Mouse (Mus musculus) skeletal muscle tissue, adult 2 months (tissue): ENCODE results near the gene Pgbd5.

Experiments used
- DNase-seq: peaks from one replicate; pipeline ENCODE4 v3.0.0-alpha.2; 2012; ENCODE audit warnings: low read depth, low spot score

Gene Pgbd5

DNA sequence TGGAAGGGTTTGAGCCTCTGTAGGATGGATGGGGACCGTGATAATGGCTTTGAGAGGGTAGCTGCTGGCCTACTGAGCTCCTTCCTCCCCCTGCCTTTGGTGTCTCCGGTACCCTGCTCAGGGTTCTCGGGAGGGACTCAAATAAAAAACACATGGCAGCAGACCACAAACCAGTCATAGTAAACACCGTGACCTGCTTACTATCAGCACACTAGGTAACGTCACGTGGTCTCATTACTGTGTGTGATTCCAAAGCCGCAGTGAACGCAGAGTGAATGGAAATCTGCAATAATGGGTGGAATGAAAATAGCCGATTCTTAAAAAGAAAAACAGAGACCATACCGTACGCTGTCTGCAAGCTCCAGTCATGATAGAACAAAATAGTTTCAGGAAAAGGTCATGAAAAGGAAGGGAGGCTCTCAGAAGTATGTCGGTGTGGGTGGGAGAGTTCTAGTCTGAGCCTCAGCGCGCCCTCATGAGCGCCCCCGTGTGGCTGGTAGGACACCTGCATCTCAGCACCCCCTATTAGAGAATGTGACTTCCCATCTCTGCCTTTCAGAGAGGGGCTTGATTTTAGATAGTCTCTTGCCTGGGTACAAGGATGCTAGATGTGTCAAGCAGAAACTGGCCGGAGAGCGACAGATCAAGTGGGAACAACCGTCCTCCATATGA, 92.5 kb downstream of the Pgbd5 start:
- peak; percentile 56 for DNase-seq

DNA sequence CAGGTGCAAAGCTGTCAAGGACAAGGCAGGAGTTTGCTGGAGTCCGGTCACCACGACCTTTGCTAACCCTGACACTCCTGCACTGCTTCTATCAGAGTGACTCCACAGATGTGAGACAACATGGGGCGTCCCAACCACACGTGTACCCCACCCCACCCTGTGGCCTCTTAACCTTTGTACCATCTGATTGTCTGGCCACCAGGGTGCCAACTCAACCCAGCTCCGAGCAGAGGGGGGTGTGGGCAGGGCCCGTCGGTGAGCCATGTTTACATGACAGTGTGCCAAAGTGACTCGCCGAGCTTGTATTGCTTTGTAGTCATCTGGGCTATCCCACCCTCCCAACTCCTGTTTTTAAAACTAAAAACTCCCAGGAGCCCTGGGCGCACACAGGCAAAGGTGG, 94.4 kb downstream of the Pgbd5 start:
- no peak for DNase-seq

DNA sequence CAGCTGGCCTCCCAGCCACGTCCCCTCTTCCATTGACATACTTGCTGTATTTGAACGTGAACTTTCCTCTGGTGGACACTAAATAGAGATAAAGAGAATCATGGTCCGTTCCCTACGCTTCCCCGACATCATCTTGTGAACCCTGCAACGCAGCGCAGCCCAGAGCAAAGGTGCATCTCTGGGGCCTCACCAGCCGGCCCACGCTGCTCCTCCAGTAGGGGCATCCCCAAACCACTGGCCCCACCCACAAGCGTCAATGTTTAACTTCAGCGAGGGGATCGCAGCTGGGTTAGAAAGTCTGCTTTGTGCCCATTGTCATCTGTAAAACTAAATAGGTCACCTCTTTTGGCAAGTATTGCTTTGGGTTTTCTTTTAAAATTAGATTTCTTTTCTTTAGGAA, 95.5 kb downstream of the Pgbd5 start:
- DNase-seq: no peak

DNA sequence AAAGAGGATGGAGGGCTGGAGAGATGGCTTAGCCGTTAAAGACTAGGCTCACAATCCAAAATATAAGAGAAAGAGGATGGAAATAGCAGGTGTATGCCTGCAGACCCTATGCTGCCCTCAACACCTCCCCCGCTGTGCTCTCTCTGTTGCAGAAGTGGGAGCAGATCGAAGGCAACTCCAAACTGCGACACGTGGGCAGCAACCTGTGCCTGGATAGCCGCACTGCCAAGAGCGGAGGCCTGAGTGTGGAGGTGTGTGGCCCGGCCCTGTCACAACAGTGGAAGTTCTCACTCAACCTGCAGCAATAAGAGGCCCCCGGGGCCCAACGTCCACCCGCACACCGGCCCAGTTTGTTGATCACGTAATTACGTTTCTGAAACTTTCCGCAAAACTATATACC, 96.3 kb downstream of the Pgbd5 start:
- DNase-seq: no peak

DNA sequence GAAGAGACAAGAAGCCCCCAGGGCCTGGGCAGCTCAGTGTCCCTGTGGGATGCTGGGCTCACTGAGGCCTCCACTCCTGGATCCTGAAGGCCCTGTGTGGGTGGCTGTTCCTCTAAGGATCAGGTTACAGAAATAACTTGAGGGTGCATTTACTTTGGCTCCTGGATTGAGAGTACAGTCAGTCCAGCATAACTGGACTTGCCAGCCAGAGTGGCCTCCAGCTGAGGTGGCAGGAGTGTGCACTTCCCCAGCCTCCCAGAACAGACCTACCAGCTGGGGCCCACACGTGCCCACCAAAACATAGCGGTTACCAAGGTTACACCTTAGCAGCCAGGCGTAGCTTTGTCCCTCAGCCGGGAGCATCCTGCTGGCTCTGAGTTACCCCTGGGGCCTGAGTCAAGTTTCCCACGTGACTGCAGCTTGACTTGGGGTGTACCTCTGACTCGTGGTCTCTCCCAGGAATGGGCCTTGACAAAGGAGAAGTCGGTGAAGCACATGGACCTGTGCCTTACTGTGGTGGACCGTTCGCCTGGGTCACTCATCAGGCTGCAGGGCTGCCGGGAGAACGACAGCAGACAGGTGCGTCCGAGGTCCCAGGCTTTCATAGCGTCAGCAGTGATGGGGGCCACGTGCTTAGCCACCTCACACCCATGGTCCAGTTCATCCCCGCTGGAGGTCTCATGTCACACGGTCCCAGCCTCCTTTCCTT, 98.9 kb downstream of the Pgbd5 start:
- DNase-seq: no peak

DNA sequence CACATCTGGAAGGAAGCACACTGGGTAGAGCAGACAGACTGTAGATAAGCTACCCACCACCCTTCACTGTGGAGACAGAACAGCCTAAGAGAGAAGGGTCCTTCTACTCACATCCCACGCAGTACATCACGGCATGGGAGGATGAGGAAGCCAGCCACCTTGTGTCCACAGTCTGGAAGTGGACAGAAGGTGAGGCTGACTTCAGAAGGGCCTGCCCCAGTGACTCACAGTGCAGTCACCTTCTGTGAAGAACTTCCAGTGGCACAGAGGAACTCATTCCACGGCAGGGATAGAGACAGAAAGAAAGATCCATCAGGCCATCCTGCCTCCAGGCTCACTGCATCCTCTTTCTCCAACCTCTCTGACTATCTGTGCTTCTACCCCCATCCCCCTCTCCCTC, 99.7 kb downstream of the Pgbd5 start:
- DNase-seq: no peak

DNA sequence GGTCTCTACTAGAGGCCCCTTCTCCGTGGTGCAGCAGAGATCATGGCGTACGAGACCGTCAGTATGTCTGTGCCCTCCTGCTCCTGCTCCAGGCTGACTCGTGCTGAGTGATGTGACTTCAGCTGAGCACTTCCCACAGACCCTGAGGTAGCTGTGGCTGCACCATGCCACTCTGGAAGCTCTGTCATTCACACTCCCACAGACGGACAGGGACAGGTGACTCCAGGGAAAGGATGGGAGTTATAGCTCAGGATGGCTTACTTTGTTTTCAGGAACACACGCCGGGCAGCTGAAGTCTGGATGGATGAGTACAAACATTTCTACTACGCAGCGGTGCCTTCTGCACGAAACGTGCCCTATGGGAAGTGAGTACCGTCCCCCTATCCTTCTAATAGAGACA, 103.2 kb downstream of the Pgbd5 start:
- no peak for DNase-seq

DNA sequence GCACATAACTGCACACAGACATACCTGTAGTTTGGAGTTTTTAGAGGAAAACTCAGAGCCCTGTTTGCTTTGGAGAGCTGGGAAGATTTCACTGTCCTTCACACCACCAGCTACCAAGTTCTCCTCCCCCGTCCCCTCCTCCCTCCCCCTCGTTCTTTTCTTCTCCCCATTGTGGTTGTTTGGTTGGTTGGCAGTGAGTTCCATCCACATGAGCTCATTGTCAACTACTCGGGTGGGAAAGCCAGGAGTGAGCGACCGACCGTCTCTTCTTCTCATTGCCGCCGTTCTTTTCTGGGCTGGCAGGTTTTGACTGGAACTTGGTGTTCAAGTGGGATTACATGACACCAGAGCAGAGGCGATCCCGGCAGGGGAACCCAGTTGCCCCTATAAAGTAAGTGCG, 107.8 kb downstream of the Pgbd5 start:
- DNase-seq: no peak

DNA sequence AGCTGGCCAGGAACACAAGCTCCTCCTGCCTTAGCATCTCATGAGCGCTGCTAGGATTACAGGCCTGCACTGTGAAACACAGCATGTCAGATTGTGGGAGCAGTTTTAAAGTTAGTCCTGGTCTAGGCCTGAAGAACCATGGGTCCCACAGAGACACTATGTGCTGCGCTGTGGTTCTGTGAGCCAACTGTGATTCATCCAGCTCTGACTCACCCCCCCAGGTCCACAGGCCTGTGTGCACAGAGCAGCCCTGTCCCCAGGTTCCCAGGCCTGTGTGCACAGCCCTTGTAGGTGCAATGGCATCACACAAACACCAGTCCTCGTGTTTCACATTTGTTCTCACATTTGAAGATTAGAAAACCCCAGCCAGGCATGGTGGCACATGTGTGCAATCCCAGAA, 108.4 kb downstream of the Pgbd5 start:
- no peak for DNase-seq

DNA sequence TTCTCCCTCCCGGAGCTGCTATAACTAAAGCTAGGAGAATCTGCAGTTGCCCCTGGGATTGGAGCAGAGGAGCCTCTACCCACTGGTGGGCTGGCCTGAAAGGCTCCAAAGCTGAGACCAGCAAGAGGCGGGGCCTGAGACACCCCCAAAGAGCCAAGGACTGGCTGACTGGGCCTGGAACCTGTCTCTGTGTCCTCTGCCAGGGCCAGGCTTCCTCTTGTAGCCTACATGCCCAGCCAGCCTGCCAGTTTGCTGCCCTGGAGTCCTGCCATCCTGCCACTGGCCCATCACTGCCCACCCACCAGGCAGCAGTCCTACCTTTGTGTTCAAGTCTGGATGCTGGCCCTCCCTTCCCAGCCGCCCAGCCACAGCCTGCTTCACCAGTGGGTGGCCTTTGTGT, 109.0 kb downstream of the Pgbd5 start:
- no peak for DNase-seq

DNA sequence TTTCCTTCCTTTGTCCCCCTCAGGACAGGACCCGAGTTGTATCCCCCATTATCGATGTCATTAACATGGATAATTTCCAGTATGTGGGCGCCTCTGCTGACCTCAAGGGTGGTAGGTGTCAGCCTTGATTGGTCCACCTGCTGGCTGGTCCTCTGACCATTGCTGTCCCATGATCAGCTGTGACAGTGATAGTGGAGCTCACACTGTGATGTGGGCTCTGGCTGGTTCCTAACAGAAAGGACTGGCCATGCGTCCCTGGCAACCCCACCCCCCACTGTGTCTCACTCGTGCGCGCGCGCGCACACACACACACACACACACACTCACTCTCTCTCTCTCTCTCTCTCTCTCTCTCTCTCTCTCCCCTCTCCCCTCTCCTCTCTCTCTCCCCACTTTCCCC, 109.8 kb downstream of the Pgbd5 start:
- DNase-seq: no peak

DNA sequence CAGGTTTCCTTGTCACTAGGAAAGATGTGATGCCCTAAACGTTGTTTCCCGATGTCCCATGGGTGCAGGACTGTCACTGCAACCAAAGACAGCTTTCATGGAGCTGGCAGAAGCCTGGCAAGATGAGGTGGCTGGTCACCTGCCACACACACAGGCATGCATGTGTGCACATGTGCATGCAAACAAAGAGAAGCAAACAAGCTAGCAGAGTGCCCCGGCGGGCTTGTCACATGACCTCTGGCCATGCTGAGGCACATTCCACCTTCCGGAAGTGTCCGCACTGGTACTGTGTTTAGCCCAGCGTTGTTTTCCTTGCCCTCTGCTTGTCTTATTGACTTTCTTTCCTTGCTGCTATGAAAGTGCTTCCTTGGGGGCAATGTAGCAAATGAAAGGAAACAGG, 111.2 kb downstream of the Pgbd5 start:
- no peak for DNase-seq

DNA sequence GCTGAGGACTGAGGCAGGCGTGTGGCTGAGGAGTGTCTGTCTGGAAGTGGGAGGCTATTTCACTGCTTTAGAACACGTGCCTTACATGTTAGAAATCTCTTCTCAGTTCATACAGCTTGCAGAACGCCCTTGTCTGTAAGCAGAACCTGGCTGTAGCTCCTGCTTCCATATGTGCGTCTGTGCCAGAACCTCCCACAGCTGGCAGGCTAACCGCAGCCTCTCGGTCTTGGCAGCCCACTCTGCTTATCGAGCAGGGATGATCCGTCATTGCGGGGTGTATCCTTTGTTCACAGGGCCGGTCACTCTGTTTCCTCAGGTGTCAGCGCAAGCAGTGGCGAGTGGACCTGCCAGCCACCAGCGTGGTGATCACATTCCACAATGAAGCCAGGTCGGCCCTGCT, 116.1 kb downstream of the Pgbd5 start:
- no peak for DNase-seq

DNA sequence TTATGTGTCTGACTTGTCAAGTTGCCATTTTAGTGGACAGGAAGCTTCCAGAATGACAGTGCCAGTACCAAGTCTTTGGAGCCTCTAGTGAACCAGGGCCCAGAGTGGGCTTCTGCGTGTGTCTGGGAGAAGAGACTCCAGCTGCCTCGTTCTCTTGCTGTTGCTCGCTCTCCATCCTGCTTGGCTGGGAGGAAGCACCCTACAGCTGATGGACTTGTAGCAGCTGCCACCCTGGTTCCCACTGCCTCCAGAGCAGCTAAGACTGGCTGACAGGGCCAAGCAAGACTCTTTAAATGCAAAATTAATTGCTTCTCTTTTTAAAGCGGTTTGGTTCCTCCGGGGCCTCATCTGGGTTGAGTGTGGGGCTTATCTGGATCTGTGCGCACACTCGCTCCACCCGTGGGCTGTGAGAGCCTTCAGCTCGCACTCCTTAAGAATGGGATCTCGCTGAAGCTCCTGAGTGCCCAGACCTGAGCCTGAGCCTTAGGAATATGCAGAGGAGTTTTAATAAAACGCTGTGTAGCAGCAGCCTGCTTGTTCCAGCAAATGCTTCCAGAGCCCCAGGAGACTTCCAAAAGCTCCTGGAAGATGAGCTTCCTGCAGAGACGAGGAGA, 118.1 kb downstream of the Pgbd5 start:
- DNase-seq: no peak

DNA sequence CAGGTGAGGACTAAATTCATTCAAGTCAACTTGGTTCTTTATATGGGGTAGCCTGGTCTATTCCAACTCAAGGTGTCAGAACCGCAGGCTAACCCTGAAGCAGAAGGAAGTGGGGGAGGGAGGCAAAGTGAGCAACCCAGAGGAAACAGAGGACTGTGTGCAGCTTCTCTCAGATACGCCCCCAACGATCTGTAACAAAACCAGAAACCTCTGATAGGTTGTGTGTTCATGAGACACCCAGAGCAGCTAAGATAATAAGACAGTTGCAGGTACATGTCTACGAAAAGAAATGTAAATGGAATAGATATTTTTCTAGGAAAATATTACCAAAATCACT, 120.2 kb downstream of the Pgbd5 start:
- no peak for DNase-seq
